Mouse (Mus musculus) ES-Bruce4 (cell line): ENCODE results near the gene Asb6.

Source experiments
- CTCF ChIP-seq: IDR thresholded peaks from one replicate; pipeline ENCODE4 v1.8.1; 2011; ENCODE audit warnings: low read depth, low read length
- POLR2A ChIP-seq: IDR thresholded peaks from one replicate; pipeline ENCODE4 v1.8.1; 2011; ENCODE audit warnings: low read length; ENCODE audit not compliant: insufficient read depth

DNA sequence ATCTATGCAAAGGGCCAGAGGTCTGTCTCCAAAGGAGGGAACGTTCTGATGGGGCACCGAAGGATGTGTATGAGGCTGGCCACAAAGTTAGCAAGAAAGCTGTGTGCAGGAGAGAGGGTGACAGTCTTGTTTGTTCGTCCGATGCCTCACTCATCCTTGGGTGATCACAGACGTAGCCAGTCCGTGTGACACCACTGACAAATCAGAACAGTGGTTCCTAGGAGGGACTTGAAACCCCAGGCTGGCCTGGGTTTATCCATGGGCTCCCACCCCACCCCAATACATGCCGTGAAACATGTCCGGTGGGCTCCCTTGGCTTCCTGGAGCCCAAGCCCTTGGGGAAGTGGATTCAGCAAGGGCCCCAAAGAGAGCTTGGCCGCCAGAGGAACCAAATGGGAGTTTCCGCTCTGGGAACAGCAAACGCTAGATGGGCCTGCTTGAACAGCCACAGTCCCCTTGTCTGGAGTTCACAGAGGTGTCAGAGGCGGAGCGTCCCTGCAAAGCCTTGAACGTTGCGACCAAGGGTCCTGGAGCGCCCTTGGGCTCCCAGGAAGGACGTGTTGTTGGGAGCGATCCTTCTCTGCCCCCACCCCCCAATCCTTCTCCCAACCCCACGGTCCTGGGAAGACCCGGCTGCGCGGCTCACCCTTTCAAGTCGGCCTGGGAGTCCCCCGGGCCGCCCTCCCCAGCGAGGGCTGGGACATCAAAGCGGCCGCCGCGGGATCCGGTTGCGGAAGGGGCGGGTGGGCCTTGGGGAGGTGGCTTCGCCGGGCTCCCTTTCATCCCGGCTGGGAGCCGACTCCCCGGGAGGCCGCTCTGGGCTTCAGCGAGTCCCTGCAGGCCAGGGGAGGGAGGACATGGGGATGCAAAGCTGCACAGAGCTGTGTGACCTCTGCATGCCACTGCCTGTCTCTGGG lies 45.8 kb downstream of the Asb6 start:
- TF ChIP-seq CTCF (no peak), POLR2A (no peak)
